Mouse (Mus musculus) kidney, postnatal 0 days (tissue): ENCODE results near the gene Mxra7. TPM values are rescaled to one million over a fixed set of nuclear protein-coding genes. Genes with fewer than 3 reads are reported as not detected.
"Not testable (repeated sequence)": the region's sequence is repeated elsewhere in the genome, so short reads cannot be mapped to it uniquely, and the experiment has no call there.

Experiments
- ATAC-seq: fragments of 200-750 bp; cut with Nextera tagmentation; replicated peaks from 2 replicates; pipeline ENCODE4 v1.8.0; 2017; ENCODE audit warnings: low read depth, moderate number of reproducible peaks, moderate TSS enrichment, moderate library complexity; ENCODE audit not compliant: low FRiP score
- DNase-seq: peaks from one replicate; pipeline ENCODE4 v3.0.0-alpha.2; 2016; ENCODE audit warnings: low spot score
- H3K27ac ChIP-seq: fragments of 300-500 bp; sonication (generic); 2 replicates; pipeline ENCODE4 v1.5.1; 2014; ENCODE audit warnings: mild to moderate bottlenecking
- H3K27me3 ChIP-seq: fragments of 300-500 bp; sonication (generic); 2 replicates; pipeline ENCODE4 v1.6.1; 2014; ENCODE audit warnings: low read length, mixed read lengths; ENCODE audit not compliant: insufficient read depth
- H3K36me3 ChIP-seq: fragments of 300-500 bp; sonication (generic); 2 replicates; pipeline ENCODE4 v1.6.1; 2014; ENCODE audit warnings: low read length, mixed read lengths; ENCODE audit not compliant: insufficient read depth
- H3K4me1 ChIP-seq: fragments of 300-500 bp; sonication (generic); replicated peaks from 2 replicates; pipeline ENCODE4 v1.6.1; 2014; ENCODE audit warnings: antibody characterized with exemption, low read length, mixed read lengths; ENCODE audit not compliant: insufficient read depth
- H3K4me2 ChIP-seq: fragments of 300-500 bp; sonication (generic); 2 replicates; pipeline ENCODE4 v1.6.1; 2014; ENCODE audit warnings: mild to moderate bottlenecking, low read length, moderate library complexity, mixed read lengths
- H3K4me3 ChIP-seq: fragments of 300-500 bp; sonication (generic); replicated peaks from 2 replicates; pipeline ENCODE4 v1.5.1; 2014; ENCODE audit warnings: low read depth, low read length
- H3K9ac ChIP-seq: fragments of 300-500 bp; sonication (generic); 2 replicates; pipeline ENCODE4 v1.6.1; 2014; ENCODE audit warnings: low read depth, low read length
- H3K9me3 ChIP-seq: fragments of 300-500 bp; sonication (generic); replicated peaks from 2 replicates; pipeline ENCODE4 v1.6.1; 2016; ENCODE audit warnings: low read length, inconsistent platforms, mixed read lengths
- CTCF ChIP-seq: IDR thresholded peaks from 2 replicates; pipeline ENCODE4 v1.5.1; 2016; ENCODE audit warnings: antibody characterized with exemption, low read depth, mild to moderate bottlenecking, moderate library complexity
- WGBS: fragments of 180-500 bp; shearing (Covaris S2); extraction: QIAGEN DNeasy Blood & Tissue Kit; methylation state at CpG from one replicate; pipeline ENCODE4 v1.1.7; 2014; 5-methylcytosine and 5-hydroxymethylcytosine counted together
- polyA plus RNA-seq: library from polyadenylated mRNA; unstranded; fragments of >200 nt; fragmentation: Nextera tagmentation; extraction: Ambion mirVana; gene quantifications from 2 replicates; pipeline ENCODE4 v1.2.1, GENCODE M21; 2015

Gene Mxra7
- polyA plus RNA-seq, 1 experiment from 2014 or later = 17.6 TPM

- WGBS = 38% methylated on average over 17 of the region's 17 CpGs
- peak overlapping the region; percentile 87 for H3K4me2 ChIP-seq
- H3K36me3 ChIP-seq = no peaks in the 10 kb centered on the region
- no peaks in the 10 kb centered on the region for H3K9me3 ChIP-seq
- H3K4me1 ChIP-seq = peaks cover 12% of the 10 kb centered on the region; the same call in 1 of the 2 replicates
- peak overlapping the region; percentile 73 for H3K4me3 ChIP-seq
- H3K27ac ChIP-seq = peak overlapping the region; percentile 83
- TF ChIP-seq CTCF = no peak
- DNase-seq = no peak
- no peak for ATAC-seq
- H3K9ac ChIP-seq = peak overlapping the region; percentile 81; the same call in 1 of the 2 replicates
- no peaks in the 10 kb centered on the region for H3K27me3 ChIP-seq
Observed at GRCm38 (mm10) chr11:116826550-116827504, 1.0 kb downstream of the Mxra7 start.

- Histone ChIP-seq H3K27ac (no peak overlapping the region), H3K4me2 (no peak overlapping the region), H3K27me3 (no peaks in the 10 kb centered on the region), H3K4me3 (no peak overlapping the region), H3K4me1 (peaks cover 16% of the 10 kb centered on the region; the same call in 1 of the 2 replicates), H3K9ac (no peak overlapping the region), H3K36me3 (no peaks in the 10 kb centered on the region), H3K9me3 (no peaks in the 10 kb centered on the region)
- WGBS = 50% methylated on average over 3 of the region's 5 CpGs
- ATAC-seq (no peak), DNase-seq (no peak)
- no peak for TF ChIP-seq CTCF
Observed at GRCm38 (mm10) chr11:116825230-116825629, 2.6 kb downstream of the Mxra7 start.

- H3K27ac ChIP-seq, H3K4me2 ChIP-seq, H3K36me3 ChIP-seq, H3K9me3 ChIP-seq, ATAC-seq, DNase-seq, H3K4me3 ChIP-seq, H3K9ac ChIP-seq, H3K27me3 ChIP-seq: not testable (repeated sequence)
- peaks cover 16% of the 10 kb centered on the region; the same call in 1 of the 2 replicates for H3K4me1 ChIP-seq
- 93% methylated on average over 9 of the region's 10 CpGs for WGBS
Observed at GRCm38 (mm10) chr11:116823885-116824284, 4.0 kb downstream of the Mxra7 start.

- WGBS = 100% methylated on average over 2 of the region's 2 CpGs
- H3K36me3 ChIP-seq = no peaks in the 10 kb centered on the region
- H3K4me2 ChIP-seq = no peak overlapping the region
- H3K4me1 ChIP-seq = peaks cover 22% of the 10 kb centered on the region; the same call in 1 of the 2 replicates
- H3K9me3 ChIP-seq = no peaks in the 10 kb centered on the region
- H3K27me3 ChIP-seq = no peaks in the 10 kb centered on the region
- DNase-seq (no peak), ATAC-seq (no peak)
- H3K27ac ChIP-seq = no peak overlapping the region
- no peak overlapping the region for H3K4me3 ChIP-seq
- H3K9ac ChIP-seq = no peak overlapping the region
- no peak for TF ChIP-seq CTCF
Observed at GRCm38 (mm10) chr11:116823255-116823654, 4.6 kb downstream of the Mxra7 start.

- H3K27me3 ChIP-seq = no peaks in the 10 kb centered on the region
- WGBS = 87% methylated on average over 10 of the region's 10 CpGs
- no peaks in the 10 kb centered on the region for H3K9me3 ChIP-seq
- TF ChIP-seq CTCF = no peak
- no peak for DNase-seq
- no peaks in the 10 kb centered on the region for H3K36me3 ChIP-seq
- H3K4me1 ChIP-seq = 0 out of 2 replicates have a peak, but pooled peaks cover 23% of the 10 kb centered on the region
- H3K4me2 ChIP-seq = no peak overlapping the region
- no peak overlapping the region for H3K27ac ChIP-seq
- H3K4me3 ChIP-seq = no peak overlapping the region
- H3K9ac ChIP-seq = no peak overlapping the region
- no peak for ATAC-seq
Observed at GRCm38 (mm10) chr11:116822626-116823025, 5.2 kb downstream of the Mxra7 start.

- 65% methylated on average over 10 of the region's 10 CpGs for WGBS
- H3K4me2 ChIP-seq = no peak overlapping the region
- no peak overlapping the region for H3K4me3 ChIP-seq
- no peak for TF ChIP-seq CTCF
- H3K4me1 ChIP-seq = 0 out of 2 replicates have a peak, but pooled peaks cover 24% of the 10 kb centered on the region
- H3K27ac ChIP-seq = no peak overlapping the region
- no peaks in the 10 kb centered on the region for H3K9me3 ChIP-seq
- no peaks in the 10 kb centered on the region for H3K36me3 ChIP-seq
- H3K9ac ChIP-seq = no peak overlapping the region
- H3K27me3 ChIP-seq = no peaks in the 10 kb centered on the region
- DNase-seq = no peak
- ATAC-seq = no peak
Observed at GRCm38 (mm10) chr11:116822215-116822614, 5.6 kb downstream of the Mxra7 start.
